ENCODE assay signal across 8 mouse cellular contexts in the genomic region with DNA sequence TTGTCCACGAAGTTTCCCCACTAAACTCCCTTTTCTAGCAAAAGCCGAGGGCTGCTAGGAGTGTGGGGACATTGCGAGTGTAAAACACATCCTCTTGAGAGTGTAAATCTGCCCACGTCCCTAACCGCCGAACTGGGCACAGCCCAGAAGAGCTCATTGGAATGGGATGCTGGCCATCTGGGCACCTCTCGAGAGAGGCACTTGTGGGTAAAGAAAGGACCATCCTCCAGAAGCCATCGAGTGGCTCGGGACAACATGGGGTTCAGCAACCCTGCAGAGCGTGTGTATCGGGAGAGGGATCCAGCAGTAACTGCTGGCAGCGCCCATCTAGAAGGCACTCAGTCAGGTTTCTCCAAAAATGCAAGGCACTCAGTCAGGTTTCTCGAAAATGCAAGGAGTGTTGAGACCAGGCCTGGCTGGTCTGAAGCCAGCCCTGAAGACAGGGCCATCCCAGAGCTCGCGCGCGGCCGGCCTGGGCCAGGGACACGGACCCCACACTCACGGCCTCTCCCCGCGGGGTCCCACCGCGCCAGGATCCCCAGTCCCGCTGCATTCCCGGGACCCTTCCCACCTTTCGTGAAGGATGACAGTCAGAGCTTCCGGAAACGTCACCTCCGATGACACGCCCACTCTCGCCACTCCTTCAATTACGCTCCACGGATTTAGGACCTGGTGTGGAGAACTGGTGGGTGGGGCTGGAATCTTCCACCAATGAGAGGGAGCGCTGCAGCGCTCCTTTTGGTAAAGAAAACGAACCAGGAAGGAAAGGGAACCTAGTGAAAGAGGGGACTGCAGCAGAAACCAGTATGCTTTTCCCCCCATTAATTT. TPM values are rescaled to one million over a fixed set of nuclear protein-coding genes. Genes with fewer than 3 reads are reported as not detected.
DNase-seq lines count a peak whose midpoint lies in the region; ATAC-seq and TF ChIP-seq lines count a peak whose summit lies in the region.

No protein-coding gene starts in this region.

- peaks cover 10% of the 10 kb centered on the region for H3K27me3 ChIP-seq in CH12.LX (replicated peaks)
- no peaks in the 10 kb centered on the region; the same call in 1 of the 2 replicates for H3K27me3 ChIP-seq in forebrain, embryonic 11.5 days (ENCODE audit: control insufficient read depth, insufficient read depth, low read length)
- no peaks in the 10 kb centered on the region for H3K27me3 ChIP-seq in heart, embryonic 16.5 days (ENCODE audit: control insufficient read depth, insufficient read depth, low read length)
- peaks cover 8% of the 10 kb centered on the region; the same call in 1 of the 2 replicates for H3K27me3 ChIP-seq in liver, embryonic 15.5 days
- no peaks in the 10 kb centered on the region for H3K27me3 ChIP-seq in neural tube, embryonic 12.5 days (replicated peaks)

- peak overlapping the region; percentile 72 for H3K9ac ChIP-seq in CH12.LX (ENCODE audit: insufficient read depth, low read depth)
- peak overlapping the region; percentile 73 for H3K9ac ChIP-seq in forebrain, embryonic 11.5 days (ENCODE audit: low read length)
- peak overlapping the region; percentile 79 for H3K9ac ChIP-seq in heart, embryonic 16.5 days (ENCODE audit: low read length)
- H3K9ac ChIP-seq in liver, embryonic 15.5 days = peak overlapping the region; percentile 82
- H3K9ac ChIP-seq in neural tube, embryonic 12.5 days = peak overlapping the region; percentile 76

- TF ChIP-seq POLR2A in CH12.LX (IDR thresholded peaks at IDR 0.05; ENCODE audit: low read depth, low read length) = peak; percentile 63

- peaks cover 5 to 23% of the 10 kb centered on the region in 2 experiments for H3K36me3 ChIP-seq in CH12.LX (replicated peaks in 1 of 2; ENCODE audit: control insufficient read depth in 1 of 2, insufficient read depth in 1 of 2, low read length in 1 of 2)
- no peaks in the 10 kb centered on the region for H3K36me3 ChIP-seq in forebrain, embryonic 11.5 days (ENCODE audit: control insufficient read depth, insufficient read depth, low read length)
- no peaks in the 10 kb centered on the region for H3K36me3 ChIP-seq in heart, embryonic 16.5 days (ENCODE audit: control insufficient read depth, insufficient read depth)
- H3K36me3 ChIP-seq in liver, embryonic 15.5 days (replicated peaks) = peaks cover 14% of the 10 kb centered on the region
- peaks cover 12% of the 10 kb centered on the region for H3K36me3 ChIP-seq in neural tube, embryonic 12.5 days

- TF ChIP-seq CTCF in CH12.LX (conservative IDR thresholded peaks at IDR 0.05 in 1 of 2, IDR thresholded peaks at IDR 0.05 in 1 of 2; ENCODE audit: low read depth in 2 of 2, low read length in 2 of 2) = no peak

- TF ChIP-seq RAD21 in CH12.LX (IDR thresholded peaks at IDR 0.05; ENCODE audit: low read depth, low read length) = no peak

- no peaks in the 10 kb centered on the region for H3K9me3 ChIP-seq in CH12.LX (replicated peaks; ENCODE audit: low read length)
- no peaks in the 10 kb centered on the region for H3K9me3 ChIP-seq in forebrain, embryonic 11.5 days (ENCODE audit: control insufficient read depth, low read length)
- no peaks in the 10 kb centered on the region for H3K9me3 ChIP-seq in heart, embryonic 16.5 days (replicated peaks; ENCODE audit: control insufficient read depth, low read length)
- no peaks in the 10 kb centered on the region for H3K9me3 ChIP-seq in liver, embryonic 15.5 days (replicated peaks)
- no peaks in the 10 kb centered on the region for H3K9me3 ChIP-seq in neural tube, embryonic 12.5 days

- 5% methylated on average over 37 of the region's 37 CpGs for WGBS in forebrain, embryonic 11.5 days
- 5% methylated on average over 37 of the region's 37 CpGs for WGBS in heart, embryonic 16.5 days
- WGBS in liver, embryonic 15.5 days (ENCODE audit: insufficient replicate concordance) = 5% methylated on average over 37 of the region's 37 CpGs
- WGBS in neural tube, embryonic 12.5 days = 4% methylated on average over 37 of the region's 37 CpGs

- dilution Hi-C loops in CH12.LX (cut with MboI; ENCODE audit: extremely low pct_ligation_motif_present, extremely low pct_unique_long_range_greater_than_20kb, low sequenced_read_pairs) = no loop called here

- peak; percentile 93 for DNase-seq in CH12.LX (ENCODE audit: extremely low read depth)
- DNase-seq in c-Kit-positive CD71-positive TER-119-negative erythroid progenitor cells, embryonic 14.5 days (ENCODE audit: low read depth) = peak; percentile 93
- peak; percentile 91 for DNase-seq in forebrain, embryonic 11.5 days (ENCODE audit: low spot score)
- DNase-seq in kidney, postnatal 36 days = peak; percentile 95
- peak; percentile 95 for DNase-seq in telencephalon, adult 2 months (ENCODE audit: low read depth, low spot score)

- H3K4me2 ChIP-seq in CH12.LX (ENCODE audit: insufficient read depth, low read depth, poor library complexity, severe bottlenecking) = peak overlapping the region; percentile 85
- peak overlapping the region; percentile 90 for H3K4me2 ChIP-seq in forebrain, embryonic 11.5 days (ENCODE audit: low read depth, low read length, severe bottlenecking)
- H3K4me2 ChIP-seq in heart, embryonic 16.5 days (ENCODE audit: low read depth, low read length) = peak overlapping the region; percentile 79
- peak overlapping the region; percentile 86 for H3K4me2 ChIP-seq in liver, embryonic 15.5 days
- peak overlapping the region; percentile 82 for H3K4me2 ChIP-seq in neural tube, embryonic 12.5 days (replicated peaks)

- TF ChIP-seq EP300 in CH12.LX (IDR thresholded peaks at IDR 0.05; ENCODE audit: low read length) = no peak

- H3K79me2 ChIP-seq in CH12.LX (replicated peaks; ENCODE audit: control insufficient read depth, extremely low read depth, insufficient read depth, poor library complexity, severe bottlenecking) = no peaks in the 10 kb centered on the region

- H3K4me1 ChIP-seq in CH12.LX (ENCODE audit: control insufficient read depth in 1 of 2, insufficient read depth in 2 of 2) = peaks cover 20 to 38% of the 10 kb centered on the region in 2 experiments
- peaks cover 7% of the 10 kb centered on the region; the same call in 1 of the 2 replicates for H3K4me1 ChIP-seq in forebrain, embryonic 11.5 days (replicated peaks; ENCODE audit: control insufficient read depth, insufficient read depth, low read length)
- peaks cover 11% of the 10 kb centered on the region for H3K4me1 ChIP-seq in heart, embryonic 16.5 days (ENCODE audit: control insufficient read depth, insufficient read depth, low read length)
- H3K4me1 ChIP-seq in liver, embryonic 15.5 days (replicated peaks) = peaks cover 20% of the 10 kb centered on the region
- peaks cover 12% of the 10 kb centered on the region for H3K4me1 ChIP-seq in neural tube, embryonic 12.5 days

- peak overlapping the region; percentile 86 to 90 (median 87) for H3K4me3 ChIP-seq in CH12.LX (replicated peaks in 1 of 3; ENCODE audit: low read depth in 2 of 3, low read length in 2 of 3, poor library complexity in 1 of 3)
- H3K4me3 ChIP-seq in forebrain, embryonic 11.5 days (ENCODE audit: low read depth, low read length) = peak overlapping the region; percentile 75
- H3K4me3 ChIP-seq in heart, embryonic 16.5 days (ENCODE audit: low read length) = peak overlapping the region; percentile 74
- peak overlapping the region; percentile 91 for H3K4me3 ChIP-seq in liver, embryonic 15.5 days (replicated peaks)
- H3K4me3 ChIP-seq in neural tube, embryonic 12.5 days = peak overlapping the region; percentile 69

- ATAC-seq in forebrain, embryonic 11.5 days (replicated peaks; ENCODE audit: low FRiP score) = peak; percentile 93
- ATAC-seq in heart, embryonic 16.5 days (replicated peaks; ENCODE audit: extremely low read depth, insufficient read depth, low FRiP score) = peak; percentile 96
- peak; percentile 91 for ATAC-seq in liver, embryonic 15.5 days (ENCODE audit: insufficient read depth)
- ATAC-seq in neural tube, embryonic 12.5 days (ENCODE audit: low FRiP score, low read depth) = peak; percentile 97

- no peak overlapping the region for H3K27ac ChIP-seq in CH12.LX (ENCODE audit: insufficient read depth, low read depth)
- peak overlapping the region; percentile 46; the same call in 1 of the 2 replicates for H3K27ac ChIP-seq in forebrain, embryonic 11.5 days (ENCODE audit: low read depth, low read length)
- peak overlapping the region; percentile 63 for H3K27ac ChIP-seq in heart, embryonic 16.5 days (ENCODE audit: low read length)
- peak overlapping the region; percentile 51; the same call in 1 of the 2 replicates for H3K27ac ChIP-seq in liver, embryonic 15.5 days (replicated peaks)
- 0 out of 2 replicates have a peak overlapping the region, but pooled peaks have one; percentile 3 for H3K27ac ChIP-seq in neural tube, embryonic 12.5 days

- in situ Hi-C loops in CH12.LX (cut with MboI; ENCODE audit: low pct_ligation_motif_present, low pct_unique_long_range_greater_than_20kb, low sequenced_read_pairs) = no loop called here

TF ChIP-seq in CH12.LX, 34 proteins besides CTCF, POLR2A, EP300 and RAD21 (continues in another document):
- TF ChIP-seq RCOR1 (conservative IDR thresholded peaks at IDR 0.05; ENCODE audit: low read depth, low read length) = no peak
- TF ChIP-seq MYC (IDR thresholded peaks at IDR 0.05; ENCODE audit: low read depth, low read length) = no peak
- 0 out of 2 replicates have a peak, but pooled peaks have one; percentile 24 for TF ChIP-seq KAT2A (IDR thresholded peaks at IDR 0.05; ENCODE audit: insufficient replicate concordance, low read length)
- TF ChIP-seq ETS1 (conservative IDR thresholded peaks at IDR 0.05; ENCODE audit: low read depth, low read length) = no peak
- no peak for TF ChIP-seq GABPA (IDR thresholded peaks at IDR 0.05; ENCODE audit: insufficient replicate concordance, low read depth, low read length)
- TF ChIP-seq SIN3A (IDR thresholded peaks at IDR 0.05; ENCODE audit: low read length) = peak; percentile 92
- no peak for TF ChIP-seq BHLHE40 (IDR thresholded peaks at IDR 0.05; ENCODE audit: low read depth, low read length)

RNA-seq across cellular contexts. Expression of gene Stambp, which starts 0.5 kb away (rescaled TPM):
- total RNA-seq in CH12.LX (2012; rRNA removed) (4.2 and 4.6 TPM in 2 replicates), CH12.LX (2014; rRNA removed) (3.3 and 4.1 TPM in 2 replicates)
- polyA plus RNA-seq in CH12.LX (2012; ENCODE audit: insufficient read length, low read depth) = 10.2 and 11.4 TPM in 2 replicates
- 20.5 and 21.6 TPM in 2 replicates for polyA plus RNA-seq in forebrain, embryonic 11.5 days (2014; fragmentation: Nextera tagmentation; extraction: Ambion mirVana)
- polyA plus RNA-seq in heart, embryonic 16.5 days (2015; fragmentation: Nextera tagmentation; extraction: Ambion mirVana) = 24.4 and 26.6 TPM in 2 replicates
- polyA plus RNA-seq in liver, embryonic 15.5 days (2015; fragmentation: Nextera tagmentation; extraction: Ambion mirVana) = 8.9 and 9.6 TPM in 2 replicates
- 34.4 and 34.6 TPM in 2 replicates for polyA plus RNA-seq in neural tube, embryonic 12.5 days (2016; fragmentation: Nextera tagmentation; extraction: Ambion mirVana)

RNA-seq across cellular contexts. Expression of gene Actg2, which starts 36.0 kb away (rescaled TPM):
- total RNA-seq in CH12.LX (2012; rRNA removed) = 0.84 and 1.1 TPM in 2 replicates
- 1.6 and 1.8 TPM in 2 replicates for total RNA-seq in CH12.LX (2014; rRNA removed)
- polyA plus RNA-seq in CH12.LX (2012; ENCODE audit: insufficient read length, low read depth) = 4.0 and 5.6 TPM in 2 replicates
- polyA plus RNA-seq in forebrain, embryonic 11.5 days (2014; fragmentation: Nextera tagmentation; extraction: Ambion mirVana) = 2.3 and 3.1 TPM in 2 replicates
- polyA plus RNA-seq in heart, embryonic 16.5 days (2015; fragmentation: Nextera tagmentation; extraction: Ambion mirVana) = 24.2 and 32.8 TPM in 2 replicates
- 4.1 and 7.2 TPM in 2 replicates for polyA plus RNA-seq in liver, embryonic 15.5 days (2015; fragmentation: Nextera tagmentation; extraction: Ambion mirVana)
- 1.3 and 2.0 TPM in 2 replicates for polyA plus RNA-seq in neural tube, embryonic 12.5 days (2016; fragmentation: Nextera tagmentation; extraction: Ambion mirVana)
